Mouse (Mus musculus) midbrain, embryonic 10.5 days (tissue): ENCODE results near the gene Olfr860. TPM values are rescaled to one million over a fixed set of nuclear protein-coding genes. Genes with fewer than 3 reads are reported as not detected.
"Not testable (repeated sequence)": the region's sequence is repeated elsewhere in the genome, so short reads cannot be mapped to it uniquely, and the experiment has no call there.

Experiments used
- DNase-seq: peaks from one replicate; pipeline ENCODE4 v3.0.0-alpha.2; 2017; ENCODE audit warnings: low spot score
- H3K27ac ChIP-seq: fragments of 300-500 bp; sonication (generic); replicated peaks from 2 replicates; pipeline ENCODE4 v1.5.1; 2016; ENCODE audit warnings: mild to moderate bottlenecking
- H3K27me3 ChIP-seq: fragments of 300-500 bp; sonication (generic); 2 replicates; pipeline ENCODE4 v1.6.1; 2016; ENCODE audit warnings: low read depth, mild to moderate bottlenecking; ENCODE audit not compliant: poor library complexity, severe bottlenecking
- H3K36me3 ChIP-seq: fragments of 300-500 bp; sonication (generic); 2 replicates; pipeline ENCODE4 v1.6.1; 2016; ENCODE audit warnings: mild to moderate bottlenecking, moderate library complexity
- H3K4me1 ChIP-seq: fragments of 300-500 bp; sonication (generic); 2 replicates; pipeline ENCODE4 v1.6.1; 2016
- H3K4me3 ChIP-seq: fragments of 300-500 bp; sonication (generic); 2 replicates; pipeline ENCODE4 v1.5.1; 2016; ENCODE audit warnings: mild to moderate bottlenecking, moderate library complexity
- H3K9me3 ChIP-seq: fragments of 300-500 bp; sonication (generic); replicated peaks from 2 replicates; pipeline ENCODE4 v1.6.1; 2016; ENCODE audit warnings: mild to moderate bottlenecking
- WGBS: fragments of 180-500 bp; shearing (Covaris S2); methylation state at CpG from one replicate; pipeline ENCODE4 v1.1.7; 2016; 5-methylcytosine and 5-hydroxymethylcytosine counted together
- polyA plus RNA-seq: library from polyadenylated mRNA; unstranded; fragments of >200 nt; fragmentation: Nextera tagmentation; extraction: Ambion mirVana; gene quantifications from 2 replicates; pipeline ENCODE4 v1.2.1, GENCODE M21; 2016

Olfr860 gene
- polyA plus RNA-seq, result not detected in 2 replicates

DNA sequence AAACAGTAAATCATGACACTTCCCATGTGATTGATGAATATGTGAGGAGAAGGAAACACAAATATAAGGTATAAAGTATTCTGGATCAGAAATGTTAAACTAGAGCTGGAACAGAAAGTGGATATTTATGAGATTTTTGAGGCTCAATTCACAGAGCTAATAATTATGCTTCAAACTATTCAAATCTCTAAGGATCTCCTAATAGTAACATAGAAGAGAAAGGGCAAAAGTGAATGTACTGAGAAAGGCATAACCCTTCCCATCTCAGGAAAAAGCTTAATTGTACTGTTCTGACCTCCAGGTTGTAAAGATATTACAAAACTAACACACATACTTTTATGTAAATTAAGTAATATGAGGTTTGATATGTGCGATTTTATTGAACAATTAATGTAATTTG, at the start of gene Olfr860:
Gene Olfr860 (minus strand): TSS at position 101 of the 400 bp plus-strand sequence.
- no peak for DNase-seq
- Histone ChIP-seq H3K4me1 (no peaks in the 10 kb centered on the region), H3K36me3 (no peaks in the 10 kb centered on the region), H3K9me3 (peaks cover 17% of the 10 kb centered on the region; the same call in 1 of the 2 replicates), H3K4me3 (no peak within 1 kb of the TSS), H3K27ac (no peak within 1 kb of the TSS), H3K27me3 (no peaks in the 10 kb centered on the region)
- 85% methylated on average over 1 of the region's 1 CpGs for WGBS

DNA sequence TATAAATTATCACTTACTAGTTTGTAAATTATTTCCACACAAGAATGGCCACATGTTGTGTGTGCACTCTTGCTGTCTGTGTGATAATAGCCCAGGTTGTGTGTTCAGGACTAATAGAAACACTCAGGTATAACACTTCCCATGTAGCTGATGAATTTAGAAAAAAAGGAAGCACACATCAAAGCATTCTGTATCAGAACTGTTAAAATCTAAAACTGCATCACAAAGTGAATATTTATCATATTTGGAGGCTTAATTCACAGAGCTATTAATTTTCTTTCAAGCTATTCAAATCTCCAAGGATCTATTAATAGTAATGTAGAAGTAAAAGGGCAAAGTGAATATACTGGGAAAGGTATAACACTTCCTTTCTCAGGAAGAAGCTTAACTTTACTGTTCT, 38.4 kb upstream of the Olfr860 start, which contains the start of gene Olfr862:
Gene Olfr862 (minus strand): TSS at position 101 of the 400 bp plus-strand sequence.
- no peaks in the 10 kb centered on the region for H3K4me1 ChIP-seq
- H3K27me3 ChIP-seq, result no peaks in the 10 kb centered on the region
- no peaks in the 10 kb centered on the region for H3K36me3 ChIP-seq
- H3K27ac ChIP-seq, result no peak within 1 kb of the TSS
- H3K4me3 ChIP-seq, result no peak within 1 kb of the TSS
- no peak for DNase-seq
- H3K9me3 ChIP-seq, result peaks cover 29% of the 10 kb centered on the region

DNA sequence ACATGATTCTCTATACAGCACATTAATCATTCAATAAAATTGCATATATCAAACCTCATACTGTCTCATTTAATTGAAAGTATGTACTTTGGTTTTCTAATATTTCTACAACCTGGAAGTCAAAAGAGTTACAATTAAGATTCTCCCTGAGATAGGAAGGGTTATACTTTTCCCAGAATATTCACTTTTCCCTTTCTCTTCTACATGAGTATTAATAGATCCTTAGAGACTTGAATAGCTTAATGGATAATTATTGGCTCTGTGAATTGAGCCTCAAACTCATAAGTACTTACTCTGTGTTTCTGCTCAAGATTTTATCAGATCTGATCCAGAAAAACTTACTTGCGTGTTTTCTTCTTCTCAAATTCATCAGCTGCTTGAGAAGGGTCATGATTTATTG, 44.9 kb downstream of the Olfr860 start, which contains the start of gene Olfr859:
Gene Olfr859 (plus strand): TSS at position 301 of the 400 bp plus-strand sequence.
- WGBS, result 80% methylated on average over 1 of the region's 1 CpGs
- H3K27ac ChIP-seq, DNase-seq, H3K4me1 ChIP-seq, H3K36me3 ChIP-seq, H3K27me3 ChIP-seq, H3K4me3 ChIP-seq: not testable (repeated sequence)
- peaks cover 24% of the 10 kb centered on the region for H3K9me3 ChIP-seq

DNA sequence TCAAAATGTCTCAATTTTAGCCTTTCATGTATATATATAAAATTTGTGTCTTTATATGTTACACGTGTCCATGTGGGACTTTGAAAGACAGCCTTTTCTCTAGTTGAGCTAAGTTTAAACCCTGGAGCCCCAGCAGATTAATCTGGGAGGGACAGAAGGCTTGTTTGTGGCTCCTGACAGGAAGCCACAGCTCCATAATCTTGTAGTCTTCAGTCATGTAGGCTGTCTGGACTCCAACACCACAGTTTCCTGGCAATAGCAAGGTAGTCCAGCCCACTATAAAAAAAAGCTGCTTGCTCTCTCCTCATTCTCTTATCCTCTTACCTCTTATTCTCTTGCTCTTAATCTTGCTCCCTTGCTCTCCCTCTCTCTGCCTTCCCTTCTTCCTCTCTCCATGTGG, 46.5 kb downstream of the Olfr860 start:
- no peaks in the 10 kb centered on the region for H3K4me1 ChIP-seq
- no peaks in the 10 kb centered on the region for H3K36me3 ChIP-seq
- peaks cover 25% of the 10 kb centered on the region for H3K9me3 ChIP-seq
- H3K27ac ChIP-seq, result no peak overlapping the region
- WGBS, result 82% methylated on average over 1 of the region's 1 CpGs
- H3K4me3 ChIP-seq, result no peak overlapping the region
- no peak for DNase-seq
- H3K27me3 ChIP-seq, result no peaks in the 10 kb centered on the region

Other genes with a start within 250 kb of the Olfr860 start
- gene Zfp317, start 227.6 kb downstream of the Olfr860 start, polyA plus RNA-seq, result 36.1 and 41.5 TPM in 2 replicates
- not detected in 2 replicates for gene Olfr857, start 140.3 kb downstream of the Olfr860 start, polyA plus RNA-seq
- not detected in 2 replicates for gene Olfr58, start 69.5 kb downstream of the Olfr860 start, polyA plus RNA-seq
- not detected in 2 replicates for gene Olfr859, start 44.8 kb downstream of the Olfr860 start, polyA plus RNA-seq
- gene Olfr862, start 38.3 kb upstream of the Olfr860 start, polyA plus RNA-seq, result not detected in 2 replicates
- 0.12 and 0.15 TPM in 2 replicates for gene Olfr77, start 67.1 kb upstream of the Olfr860 start, polyA plus RNA-seq
- gene Olfr866, start 178.3 kb upstream of the Olfr860 start, polyA plus RNA-seq, result not detected in 2 replicates
- not detected in 2 replicates for gene Olfr867, start 207.8 kb upstream of the Olfr860 start, polyA plus RNA-seq
- gene Olfr868, start 248.9 kb upstream of the Olfr860 start, polyA plus RNA-seq, result not detected in 2 replicates